Mouse (Mus musculus): Measurements from ENCODE around the gene 9530068E07Rik. TPM values are rescaled to one million over a fixed set of nuclear protein-coding genes. Genes with fewer than 3 reads are reported as not detected.
A peak's percentile ranks its signal among the peaks of the same experiment; 100 is the strongest.

9530068E07Rik gene
- polyA plus RNA-seq, 1 experiment from 2014 or later, result 185 TPM

- 82% methylated on average over 5 of the region's 5 CpGs for WGBS
- no peaks in the 10 kb centered on the region for H3K9me3 ChIP-seq
- no peaks in the 10 kb centered on the region for H3K36me3 ChIP-seq
- H3K4me2 ChIP-seq, result no peak overlapping the region
- peaks cover 5% of the 10 kb centered on the region; the same call in 1 of the 2 replicates for H3K4me1 ChIP-seq
- H3K27ac ChIP-seq, result no peak overlapping the region
- no peak overlapping the region for H3K4me3 ChIP-seq (replicated peaks)
- no peak for ATAC-seq (ENCODE audit: insufficient read depth, low FRiP score, low read depth)
- no peaks in the 10 kb centered on the region for H3K27me3 ChIP-seq (replicated peaks)
- H3K9ac ChIP-seq, result no peak overlapping the region
Observed at GRCm38 (mm10) chr11:52432148-52432547, 35.9 kb downstream of the 9530068E07Rik start.

- no peak for ATAC-seq (ENCODE audit: insufficient read depth, low FRiP score, low read depth)
- Histone ChIP-seq H3K36me3 (no peaks in the 10 kb centered on the region), H3K27ac (no peak overlapping the region), H3K4me3 (replicated peaks) (no peak overlapping the region), H3K4me1 (peaks cover 7% of the 10 kb centered on the region; the same call in 1 of the 2 replicates), H3K4me2 (no peak overlapping the region), H3K27me3 (replicated peaks) (no peaks in the 10 kb centered on the region), H3K9ac (no peak overlapping the region), H3K9me3 (no peaks in the 10 kb centered on the region)
- 65% methylated on average over 8 of the region's 8 CpGs for WGBS
Observed at GRCm38 (mm10) chr11:52433076-52433796, 37.0 kb downstream of the 9530068E07Rik start.

GRCm38 (mm10) chr11:52433797-52434195 lies 37.6 kb downstream of the 9530068E07Rik start:
- no peaks in the 10 kb centered on the region for H3K9me3 ChIP-seq
- 77% methylated on average over 2 of the region's 2 CpGs for WGBS
- no peak overlapping the region for H3K9ac ChIP-seq
- peaks cover 7% of the 10 kb centered on the region; the same call in 1 of the 2 replicates for H3K4me1 ChIP-seq
- H3K27me3 ChIP-seq (replicated peaks), result no peaks in the 10 kb centered on the region
- no peak overlapping the region for H3K4me2 ChIP-seq
- H3K36me3 ChIP-seq, result no peaks in the 10 kb centered on the region
- no peak overlapping the region for H3K4me3 ChIP-seq (replicated peaks)
- ATAC-seq (ENCODE audit: insufficient read depth, low FRiP score, low read depth), result no peak
- H3K27ac ChIP-seq, result no peak overlapping the region

DNA sequence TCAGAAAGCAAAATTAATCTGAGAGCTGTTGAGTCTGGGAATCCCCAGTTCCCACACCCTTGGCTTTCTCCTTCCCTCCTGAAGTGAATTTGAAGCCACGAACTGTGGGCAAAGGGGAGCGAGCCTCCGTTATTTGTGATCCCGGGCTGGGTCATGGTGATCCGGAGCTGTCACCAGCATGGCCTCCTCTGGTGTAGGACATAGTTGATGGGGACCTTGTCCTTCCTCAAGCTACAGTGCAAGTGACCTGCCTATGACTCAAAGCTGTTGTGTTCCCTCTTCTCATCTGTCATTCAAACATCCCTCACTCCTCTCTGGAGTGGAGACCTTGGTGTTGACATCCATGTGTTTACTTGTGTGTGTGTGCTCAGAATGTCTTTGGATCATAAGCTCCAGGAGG lies 39.2 kb downstream of the 9530068E07Rik start:
- ATAC-seq (ENCODE audit: insufficient read depth, low FRiP score, low read depth), result no peak
- peaks cover 7% of the 10 kb centered on the region; the same call in 1 of the 2 replicates for H3K4me1 ChIP-seq
- no peaks in the 10 kb centered on the region for H3K27me3 ChIP-seq (replicated peaks)
- no peak overlapping the region for H3K27ac ChIP-seq
- no peaks in the 10 kb centered on the region for H3K9me3 ChIP-seq
- WGBS, result 86% methylated on average over 5 of the region's 5 CpGs
- no peak overlapping the region for H3K4me2 ChIP-seq
- H3K36me3 ChIP-seq, result no peaks in the 10 kb centered on the region
- H3K9ac ChIP-seq, result no peak overlapping the region
- no peak overlapping the region for H3K4me3 ChIP-seq (replicated peaks)

GRCm38 (mm10) chr11:52437123-52437522 lies 40.9 kb downstream of the 9530068E07Rik start:
- 0 out of 2 replicates have a peak overlapping the region, but pooled peaks have one; percentile 17 for H3K4me3 ChIP-seq (replicated peaks)
- no peak overlapping the region for H3K9ac ChIP-seq
- H3K36me3 ChIP-seq, result no peaks in the 10 kb centered on the region
- no peaks in the 10 kb centered on the region for H3K27me3 ChIP-seq (replicated peaks)
- peak; percentile 38; the same call in 1 of the 2 replicates for ATAC-seq (ENCODE audit: insufficient read depth, low FRiP score, low read depth)
- peak overlapping the region; percentile 38 for H3K4me2 ChIP-seq
- 22% methylated on average over 10 of the region's 10 CpGs for WGBS
- H3K9me3 ChIP-seq, result no peaks in the 10 kb centered on the region
- peaks cover 7% of the 10 kb centered on the region; the same call in 1 of the 2 replicates for H3K4me1 ChIP-seq
- no peak overlapping the region for H3K27ac ChIP-seq

GRCm38 (mm10) chr11:52441096-52441495 lies 44.9 kb downstream of the 9530068E07Rik start:
- H3K9ac ChIP-seq, result no peak overlapping the region
- no peak for ATAC-seq (ENCODE audit: insufficient read depth, low FRiP score, low read depth)
- H3K27me3 ChIP-seq (replicated peaks), result no peaks in the 10 kb centered on the region
- H3K4me1 ChIP-seq, result peaks cover 7% of the 10 kb centered on the region; the same call in 1 of the 2 replicates
- 70% methylated on average over 2 of the region's 2 CpGs for WGBS
- no peak overlapping the region for H3K27ac ChIP-seq
- no peaks in the 10 kb centered on the region for H3K9me3 ChIP-seq
- no peaks in the 10 kb centered on the region for H3K36me3 ChIP-seq
- no peak overlapping the region for H3K4me3 ChIP-seq (replicated peaks)
- H3K4me2 ChIP-seq, result no peak overlapping the region

GRCm38 (mm10) chr11:52447242-52447641 lies 51.0 kb downstream of the 9530068E07Rik start:
- Histone ChIP-seq H3K4me3 (replicated peaks) (no peak overlapping the region), H3K27ac (no peak overlapping the region), H3K9ac (no peak overlapping the region), H3K27me3 (replicated peaks) (no peaks in the 10 kb centered on the region), H3K4me2 (no peak overlapping the region), H3K4me1 (no peaks in the 10 kb centered on the region), H3K9me3 (no peaks in the 10 kb centered on the region), H3K36me3 (no peaks in the 10 kb centered on the region)
- no peak; the same call in 1 of the 2 replicates for ATAC-seq (ENCODE audit: insufficient read depth, low FRiP score, low read depth)
- WGBS, result 41% methylated on average over 4 of the region's 4 CpGs

- Histone ChIP-seq H3K4me3 (replicated peaks) (no peak overlapping the region), H3K9me3 (no peaks in the 10 kb centered on the region), H3K27ac (peak overlapping the region; percentile 55; the same call in 1 of the 2 replicates), H3K27me3 (replicated peaks) (no peaks in the 10 kb centered on the region), H3K4me2 (no peak overlapping the region), H3K36me3 (no peaks in the 10 kb centered on the region), H3K4me1 (no peaks in the 10 kb centered on the region), H3K9ac (no peak overlapping the region)
- no peak for ATAC-seq (ENCODE audit: insufficient read depth, low FRiP score, low read depth)
- WGBS, result 40% methylated on average over 3 of the region's 3 CpGs
Observed at GRCm38 (mm10) chr11:52449004-52449403, 52.8 kb downstream of the 9530068E07Rik start.

- H3K4me2 ChIP-seq, result no peak overlapping the region
- no peaks in the 10 kb centered on the region for H3K4me1 ChIP-seq
- no peak overlapping the region for H3K9ac ChIP-seq
- no peak overlapping the region for H3K27ac ChIP-seq
- ATAC-seq (ENCODE audit: insufficient read depth, low FRiP score, low read depth), result no peak
- no peaks in the 10 kb centered on the region for H3K36me3 ChIP-seq
- no peak overlapping the region for H3K4me3 ChIP-seq (replicated peaks)
- no peaks in the 10 kb centered on the region for H3K9me3 ChIP-seq
- H3K27me3 ChIP-seq (replicated peaks), result no peaks in the 10 kb centered on the region
- 81% methylated on average over 5 of the region's 5 CpGs for WGBS
Observed at GRCm38 (mm10) chr11:52458281-52458680, 62.1 kb downstream of the 9530068E07Rik start.

Other genes starting within 250 kb of the 9530068E07Rik start
- gene Olfr1371, start 182.4 kb upstream of the 9530068E07Rik start, polyA plus RNA-seq (2015; fragmentation: Nextera tagmentation; extraction: Ambion mirVana), result not detected in 2 replicates
- gene Skp1a, start 164.4 kb upstream of the 9530068E07Rik start, polyA plus RNA-seq (2015; fragmentation: Nextera tagmentation; extraction: Ambion mirVana), result 657 and 713 TPM in 2 replicates
- gene Tcf7, start 113.4 kb upstream of the 9530068E07Rik start, polyA plus RNA-seq (2015; fragmentation: Nextera tagmentation; extraction: Ambion mirVana), result 7.5 and 7.6 TPM in 2 replicates
- 266 and 271 TPM in 2 replicates for gene Vdac1, start 35.6 kb upstream of the 9530068E07Rik start, polyA plus RNA-seq (2015; fragmentation: Nextera tagmentation; extraction: Ambion mirVana)

Measured in stomach, embryonic 15.5 days (tissue).